Mouse (Mus musculus) C2C12 (cell line): ENCODE results near the gene Gpr62. TPM values are rescaled to one million over a fixed set of nuclear protein-coding genes. Genes with fewer than 3 reads are reported as not detected.

Experiments used
- H3K27me3 ChIP-seq: one replicate; pipeline ENCODE4 v1.6.1; 2011; ENCODE audit not compliant: control insufficient read depth, insufficient read depth, insufficient read length
- H3K36me3 ChIP-seq: one replicate; pipeline ENCODE4 v1.6.1; 2011; ENCODE audit not compliant: control insufficient read depth, insufficient read depth
- H3K4me3 ChIP-seq: one replicate; pipeline ENCODE4 v1.5.1; 2011; ENCODE audit warnings: mild to moderate bottlenecking, control low read depth; ENCODE audit not compliant: poor library complexity, insufficient read depth, severe bottlenecking
- H3K79me2 ChIP-seq: one replicate; pipeline ENCODE4 v1.6.1; 2011; ENCODE audit not compliant: control insufficient read depth, insufficient read depth
- H3K79me3 ChIP-seq: one replicate; pipeline ENCODE4 v1.6.1; 2011; ENCODE audit warnings: low read depth, control low read depth
- H3ac ChIP-seq: one replicate; pipeline ENCODE3; 2011; ENCODE audit warnings: low read depth; ENCODE audit not compliant: control insufficient read depth, insufficient read length
- CEBPB ChIP-seq: IDR thresholded peaks from one replicate; pipeline ENCODE4 v1.6.1; 2011; ENCODE audit warnings: low read depth, mild to moderate bottlenecking, control low read depth, moderate library complexity
- CTCF ChIP-seq: IDR thresholded peaks from one replicate; pipeline ENCODE4 v1.5.1; 2011; ENCODE audit not compliant: control insufficient read depth, insufficient read depth, insufficient read length
- FOSL1 ChIP-seq: IDR thresholded peaks from one replicate; pipeline ENCODE4 v1.8.0; 2011; ENCODE audit warnings: mild to moderate bottlenecking, low read length; ENCODE audit not compliant: poor library complexity, insufficient read depth, severe bottlenecking
- MAX ChIP-seq: IDR thresholded peaks from one replicate; pipeline ENCODE4 v1.6.1; 2011; ENCODE audit warnings: mild to moderate bottlenecking, control low read depth
- MYOD1 ChIP-seq: IDR thresholded peaks from one replicate; pipeline ENCODE4 v1.6.1; 2011; ENCODE audit warnings: low read depth; ENCODE audit not compliant: control insufficient read depth, insufficient read length
- MYOG ChIP-seq: IDR thresholded peaks from one replicate; pipeline ENCODE4 v1.6.1; 2011; ENCODE audit not compliant: control insufficient read depth, insufficient read length; ENCODE audit errors: extremely low read depth
- USF1 ChIP-seq: IDR thresholded peaks from one replicate; pipeline ENCODE4 v1.6.1; 2011; ENCODE audit warnings: low read depth, mild to moderate bottlenecking, control low read depth, moderate library complexity
- polyA plus RNA-seq: library from polyadenylated mRNA; unstranded; fragments of >200 nt; fragmentation: generic; extraction: Trizol; gene quantifications from one replicate; pipeline ENCODE4 v1.2.1, GENCODE M21; 2012; ENCODE audit warnings: missing spikeins

Gene Gpr62
- polyA plus RNA-seq, 1 experiment: 0.29 TPM

- peaks cover 11% of the 10 kb centered on the region for H3K36me3 ChIP-seq
- H3ac ChIP-seq: no peak overlapping the region
- H3K79me2 ChIP-seq: peaks cover 28% of the 10 kb centered on the region
- no peaks in the 10 kb centered on the region for H3K27me3 ChIP-seq
- TF ChIP-seq MYOG (no peak), MAX (no peak), USF1 (no peak), CEBPB (no peak), MYOD1 (no peak), FOSL1 (no peak), CTCF (no peak)
- peaks cover 11% of the 10 kb centered on the region for H3K79me3 ChIP-seq
- no peak overlapping the region for H3K4me3 ChIP-seq
These were observed 16.9 kb upstream of the Gpr62 start for GRCm38 (mm10) chr9:106482578-106483115.

- Histone ChIP-seq H3K79me3 (peaks cover 11% of the 10 kb centered on the region), H3K27me3 (no peaks in the 10 kb centered on the region), H3K36me3 (peaks cover 11% of the 10 kb centered on the region), H3K79me2 (peaks cover 31% of the 10 kb centered on the region), H3ac (no peak overlapping the region), H3K4me3 (no peak overlapping the region)
- TF ChIP-seq MYOD1 (no peak), MYOG (no peak), FOSL1 (no peak), CEBPB (no peak), USF1 (no peak), CTCF (no peak), MAX (no peak)
These were observed 15.9 kb upstream of the Gpr62 start for GRCm38 (mm10) chr9:106481676-106482075.

GRCm38 (mm10) chr9:106481075-106481474 is 15.3 kb upstream of the Gpr62 start:
- H3K36me3 ChIP-seq: peaks cover 11% of the 10 kb centered on the region
- H3K4me3 ChIP-seq: no peak overlapping the region
- peaks cover 11% of the 10 kb centered on the region for H3K79me3 ChIP-seq
- TF ChIP-seq MAX (no peak), MYOG (no peak), FOSL1 (no peak), USF1 (no peak), CTCF (no peak)
- H3ac ChIP-seq: no peak overlapping the region
- peaks cover 31% of the 10 kb centered on the region for H3K79me2 ChIP-seq
- no peaks in the 10 kb centered on the region for H3K27me3 ChIP-seq

- peaks cover 9% of the 10 kb centered on the region for H3K36me3 ChIP-seq
- peaks cover 34% of the 10 kb centered on the region for H3K79me2 ChIP-seq
- H3K4me3 ChIP-seq: no peak overlapping the region
- peaks cover 13% of the 10 kb centered on the region for H3K79me3 ChIP-seq
- no peaks in the 10 kb centered on the region for H3K27me3 ChIP-seq
- H3ac ChIP-seq: no peak overlapping the region
- TF ChIP-seq USF1: no peak
- TF ChIP-seq CEBPB: no peak
- no peak for TF ChIP-seq MYOD1
These were observed 14.8 kb upstream of the Gpr62 start for GRCm38 (mm10) chr9:106480541-106480940.

GRCm38 (mm10) chr9:106478101-106478500 is 12.4 kb upstream of the Gpr62 start:
- H3K36me3 ChIP-seq: peaks cover 4% of the 10 kb centered on the region
- H3K79me3 ChIP-seq: peaks cover 18% of the 10 kb centered on the region
- TF ChIP-seq CTCF: no peak
- TF ChIP-seq MYOG: no peak
- TF ChIP-seq FOSL1: no peak
- no peak for TF ChIP-seq MAX
- TF ChIP-seq USF1: no peak
- TF ChIP-seq CEBPB: no peak
- TF ChIP-seq MYOD1: no peak
- H3K79me2 ChIP-seq: peaks cover 52% of the 10 kb centered on the region
- H3K4me3 ChIP-seq: peak overlapping the region; percentile 61
- peak overlapping the region; percentile 83 for H3ac ChIP-seq
- no peaks in the 10 kb centered on the region for H3K27me3 ChIP-seq

- peaks cover 18% of the 10 kb centered on the region for H3K79me3 ChIP-seq
- H3K36me3 ChIP-seq: peaks cover 5% of the 10 kb centered on the region
- peak overlapping the region; percentile 61 for H3K4me3 ChIP-seq
- H3K27me3 ChIP-seq: no peaks in the 10 kb centered on the region
- no peak for TF ChIP-seq FOSL1
- TF ChIP-seq MYOG: no peak
- TF ChIP-seq MAX: no peak
- no peak for TF ChIP-seq CEBPB
- TF ChIP-seq USF1: no peak
- TF ChIP-seq CTCF: no peak
- TF ChIP-seq MYOD1: no peak
- peak overlapping the region; percentile 83 for H3ac ChIP-seq
- H3K79me2 ChIP-seq: peaks cover 53% of the 10 kb centered on the region
These were observed 11.9 kb upstream of the Gpr62 start for GRCm38 (mm10) chr9:106477649-106478048.
